Mouse (Mus musculus) urinary bladder, postnatal 25 days (tissue): ENCODE data around the gene Alpi.
A peak's percentile ranks its signal among the peaks of the same experiment; 100 is the strongest.

Experiments used
- DNase-seq: peaks from one replicate; pipeline ENCODE4 v3.0.0; 2022; ENCODE audit warnings: low spot score

Alpi gene

GRCm38 (mm10) chr1:87101411-87101810 lies at the start of gene Alpi:
Gene Alpi, minus strand, starts transcription at chr1:87101606.
- DNase-seq = no peak

GRCm38 (mm10) chr1:87149422-87149821 lies 48.0 kb upstream of the Alpi start:
- no peak for DNase-seq

DNA sequence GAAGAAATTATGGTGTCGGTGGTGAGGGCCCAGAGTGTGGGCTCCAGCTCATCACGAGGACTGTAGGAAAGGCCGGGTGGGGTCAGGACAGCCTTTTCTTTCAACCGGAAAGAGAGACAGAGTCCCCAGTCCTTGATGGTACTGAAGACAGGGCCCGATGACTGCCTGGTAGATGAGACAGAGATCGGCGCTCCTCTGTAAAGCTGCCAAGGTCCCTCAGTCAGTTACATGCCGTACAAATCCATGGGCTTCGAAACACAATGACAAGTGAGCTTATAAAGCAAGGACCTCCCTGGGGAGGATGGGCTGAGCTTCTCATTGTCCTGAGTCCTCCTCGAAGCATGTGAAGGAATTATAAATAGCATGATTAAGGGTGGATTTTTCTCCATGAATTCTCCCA lies 41.7 kb upstream of the Alpi start:
- DNase-seq = no peak

DNA sequence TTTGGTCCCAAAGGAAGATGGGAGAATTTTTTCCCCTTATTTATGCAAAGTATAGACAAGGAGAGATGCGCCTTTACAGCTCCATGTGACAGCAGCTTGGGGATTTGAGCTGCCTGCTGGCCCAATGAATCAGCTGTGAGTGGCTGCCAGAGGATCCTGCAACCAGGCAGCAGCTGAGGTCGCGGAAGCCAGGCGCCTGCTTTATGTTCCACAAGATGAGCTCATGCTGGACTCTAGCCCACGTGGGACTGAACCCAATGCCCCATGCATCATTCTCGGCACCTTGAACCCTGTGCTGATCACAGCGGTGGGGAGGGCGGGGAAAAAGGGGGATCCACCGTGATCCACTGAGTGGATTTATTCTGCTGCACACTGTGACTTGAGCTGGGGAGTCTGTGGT lies 41.0 kb upstream of the Alpi start:
- no peak for DNase-seq

GRCm38 (mm10) chr1:87141550-87141949 lies 40.1 kb upstream of the Alpi start:
- no peak for DNase-seq

DNA sequence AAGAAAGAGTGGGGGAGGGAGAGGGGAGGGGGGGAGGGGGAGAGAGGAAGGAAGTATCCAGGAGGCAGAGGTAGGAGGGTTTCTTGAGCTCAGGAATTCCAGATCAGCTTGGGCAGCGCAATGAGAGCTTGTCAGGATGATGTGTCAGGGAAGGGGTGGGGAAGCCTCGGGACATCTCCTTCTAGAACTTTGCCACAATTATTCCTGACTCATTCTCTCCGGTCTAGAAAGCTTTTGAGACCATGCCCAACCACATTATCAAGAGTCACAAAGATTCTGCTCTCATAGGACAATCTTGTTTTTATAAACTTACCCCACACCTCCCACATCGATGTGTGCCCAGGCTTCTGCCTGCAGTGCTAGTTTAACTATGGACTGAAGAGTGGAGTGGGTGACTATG lies 30.4 kb upstream of the Alpi start:
- no peak for DNase-seq

GRCm38 (mm10) chr1:87127206-87128030 lies 26.0 kb upstream of the Alpi start:
- DNase-seq = no peak

GRCm38 (mm10) chr1:87124673-87125072 lies 23.3 kb upstream of the Alpi start, which contains the start of gene Akp3:
Gene Akp3, plus strand, starts transcription at chr1:87124973.
- DNase-seq = no peak

- no peak for DNase-seq
Measured at GRCm38 (mm10) chr1:87114784-87115183, 13.4 kb upstream of the Alpi start.

GRCm38 (mm10) chr1:87111719-87112354 lies 10.4 kb upstream of the Alpi start:
- DNase-seq = no peak

DNA sequence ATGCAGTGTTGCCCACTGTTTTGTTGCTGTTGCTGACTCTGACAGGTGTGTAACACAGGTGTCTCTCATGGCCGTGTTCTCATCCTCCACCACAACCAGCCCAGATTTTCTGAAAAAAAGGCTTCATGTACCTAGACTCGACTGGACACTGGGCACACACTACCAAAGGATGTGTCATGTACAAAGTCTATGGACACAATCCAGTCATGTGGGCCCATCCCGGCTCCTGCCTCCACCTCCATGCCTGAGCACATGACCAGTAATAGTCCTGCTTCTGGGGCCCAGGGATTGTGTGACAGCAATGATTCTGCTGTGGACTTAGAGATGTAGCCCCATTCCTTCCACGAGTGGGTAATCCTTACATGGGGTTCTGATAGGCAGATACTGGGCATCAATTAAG lies 7.2 kb upstream of the Alpi start:
- DNase-seq = no peak

GRCm38 (mm10) chr1:87106536-87106935 lies 5.1 kb upstream of the Alpi start:
- no peak for DNase-seq

DNA sequence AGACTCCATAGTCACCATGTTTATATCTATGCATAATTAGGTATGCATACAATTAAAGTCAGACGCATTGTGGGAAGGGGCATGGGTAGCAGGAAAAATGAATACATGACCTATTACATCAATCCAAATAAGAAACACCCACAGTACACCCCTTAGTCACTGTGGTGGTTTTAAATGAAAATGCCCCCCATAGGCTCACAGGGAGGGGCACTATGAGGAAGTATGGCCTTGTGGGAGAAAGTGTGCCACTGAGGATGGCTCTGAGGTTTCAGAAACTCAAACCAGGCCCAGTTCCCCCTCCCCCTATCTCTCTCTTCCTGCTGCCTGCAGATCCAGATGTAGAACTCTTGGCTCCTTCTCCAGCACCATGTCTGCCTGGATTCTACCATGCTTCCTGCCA lies 2.5 kb upstream of the Alpi start:
- no peak for DNase-seq

- no peak for DNase-seq
Measured at GRCm38 (mm10) chr1:87102114-87102513, 708 bp upstream of the Alpi start.

GRCm38 (mm10) chr1:87098358-87098975 lies 2.9 kb downstream of the Alpi start:
- DNase-seq = peak; percentile 62

DNA sequence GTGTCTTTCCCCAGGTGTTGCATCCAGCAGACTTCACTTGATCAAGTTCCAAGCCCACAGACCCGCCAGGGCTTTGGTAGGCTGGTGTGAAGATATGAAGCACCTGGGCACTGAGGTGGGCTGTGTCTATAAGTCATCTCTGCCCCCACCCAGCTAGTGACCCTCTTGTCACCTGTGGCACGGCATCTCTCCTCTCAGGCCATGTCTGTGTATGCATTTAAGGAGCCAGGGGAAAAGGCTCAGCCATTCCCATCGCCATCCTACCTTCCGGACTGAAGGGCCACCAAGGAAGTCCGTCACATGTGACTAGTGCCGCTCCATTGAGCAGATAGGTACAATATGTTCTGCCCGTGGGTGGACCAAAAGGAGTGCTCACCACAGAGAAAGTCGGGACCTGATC lies 5.8 kb downstream of the Alpi start:
- no peak for DNase-seq

DNA sequence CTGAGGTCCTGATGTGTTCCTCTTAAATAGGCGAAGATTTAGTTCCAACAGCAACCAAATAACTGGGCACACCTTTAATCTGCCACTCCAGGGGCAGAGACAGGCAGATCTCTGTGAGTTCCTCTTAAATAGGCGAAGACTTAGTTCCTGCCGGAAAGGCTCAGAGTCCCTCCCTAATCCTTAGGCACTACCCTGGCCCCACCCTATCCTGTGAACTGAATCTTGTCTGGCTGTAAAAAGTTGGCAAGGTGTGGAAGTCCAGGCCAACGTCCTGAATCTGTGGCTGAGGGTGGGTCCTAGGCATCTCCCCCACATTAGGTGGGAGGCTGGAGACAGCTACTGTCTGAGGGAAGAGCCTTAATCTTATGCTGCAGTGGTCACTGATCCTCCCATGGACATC lies 11.6 kb downstream of the Alpi start, which contains the start of gene Alppl2:
Gene Alppl2 (minus strand): TSS at position 101 of the 400 bp plus-strand sequence.
- no peak for DNase-seq

- DNase-seq = no peak
Measured at GRCm38 (mm10) chr1:87089251-87089650, 12.2 kb downstream of the Alpi start.

DNA sequence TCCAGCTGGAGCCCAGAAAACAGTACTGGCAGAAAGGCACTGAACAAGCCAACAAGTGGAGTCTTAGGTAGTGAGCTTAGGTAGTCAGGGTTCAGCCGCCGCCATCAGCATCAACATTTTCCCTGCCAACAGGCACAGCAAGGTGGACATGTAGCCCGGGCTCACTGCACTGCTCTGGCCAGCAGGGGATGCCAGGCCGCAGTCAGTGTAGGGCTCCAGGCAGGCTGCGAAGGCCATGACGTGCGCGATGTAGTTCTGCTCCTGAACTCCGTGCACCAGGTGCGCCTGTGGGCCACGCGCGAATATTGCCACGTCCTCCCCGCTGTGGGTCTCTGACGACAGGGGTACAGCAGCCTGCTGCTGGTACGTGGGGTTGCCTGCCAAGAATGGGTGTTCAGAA lies 14.4 kb downstream of the Alpi start:
- no peak for DNase-seq

DNA sequence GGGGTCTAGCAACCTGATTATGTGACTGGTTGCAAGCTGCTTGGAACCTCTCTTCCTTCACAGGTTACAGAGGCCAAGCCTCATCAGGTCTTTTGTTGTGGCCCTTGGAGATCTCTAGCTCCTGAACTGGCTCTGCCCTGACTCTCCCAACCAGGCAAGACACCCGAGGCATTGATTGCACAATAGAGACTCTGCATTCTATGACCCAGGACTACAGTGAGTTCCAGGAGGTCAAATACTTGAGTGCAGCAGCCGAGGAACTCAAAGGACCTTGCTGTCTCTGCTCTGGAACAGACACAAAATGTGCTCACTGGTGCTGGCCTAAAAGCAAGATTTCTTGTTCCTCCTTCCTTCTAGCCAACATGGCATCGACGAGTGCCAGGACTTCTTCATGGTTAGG lies 15.2 kb downstream of the Alpi start:
- no peak for DNase-seq

- no peak for DNase-seq
Measured at GRCm38 (mm10) chr1:87073776-87074175, 27.6 kb downstream of the Alpi start.

GRCm38 (mm10) chr1:87070720-87071119 lies 30.7 kb downstream of the Alpi start:
- peak; percentile 24 for DNase-seq

DNA sequence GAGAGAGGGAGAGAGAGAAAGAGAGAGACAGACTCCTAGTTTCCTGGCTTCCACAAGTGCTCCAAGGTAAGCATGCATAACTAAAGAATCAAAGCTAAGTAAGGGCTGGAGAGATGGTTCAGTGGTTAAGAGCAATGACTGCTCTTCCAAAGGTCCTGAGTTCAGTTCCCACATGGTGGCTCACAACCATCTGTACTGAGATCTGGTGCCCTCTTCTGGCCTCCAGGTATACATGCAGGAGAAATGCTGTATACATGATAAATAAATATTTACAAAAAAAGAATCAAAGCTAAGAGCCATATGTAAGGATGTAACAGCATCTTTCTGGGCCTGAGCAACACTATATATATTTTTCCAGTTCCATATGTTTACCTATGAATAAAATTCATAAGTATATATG lies 40.5 kb downstream of the Alpi start:
- DNase-seq = no peak
